Mouse (Mus musculus): ENCODE results near the gene Slc22a1.

GRCm38 (mm10) chr17:12675646-12676045 lies at the start of gene Slc22a1:
- peak; percentile 39; the same call in 1 of the 2 replicates for TF ChIP-seq POLR2A (IDR thresholded peaks at IDR 0.05; ENCODE audit: extremely low read depth, insufficient read depth, low read length)
- no peak for TF ChIP-seq CTCF (IDR thresholded peaks at IDR 0.05; ENCODE audit: low read depth, low read length)

Data from liver, adult 2 months (tissue).